ENCODE assay signal across 28 mouse cellular contexts in genomic region chr15:26922026-26922425, GRCm38 (mm10).
"Had no signal": no experiment of that assay in that cellular context is flagged by ENCODE, and none has a peak within 500 bp of the region (broad histone marks: within the 10 kb centered on the region; RNA-seq: fewer than 3 reads in every experiment).

No protein-coding gene starts in this region.

- H3K27ac ChIP-seq: gastrocnemius, adult 2 months; heart, embryonic 10.5 days; hindbrain, embryonic 10.5 days; hindbrain, embryonic 12.5 days; hindbrain, embryonic 14.5 days; intestine, embryonic 15.5 days; layer of hippocampus, adult 2 months; left cerebral cortex, adult 2 months; limb, embryonic 10.5 days; limb, embryonic 12.5 days; liver, embryonic 13.5 days; liver, embryonic 15.5 days had no signal

- H3K4me1 ChIP-seq: heart, embryonic 10.5 days; heart, embryonic 12.5 days; hindbrain, embryonic 12.5 days; intestine, embryonic 15.5 days; limb, embryonic 10.5 days; limb, embryonic 12.5 days; liver, embryonic 13.5 days; liver, embryonic 15.5 days had no signal

- H3K9me3 ChIP-seq: hindbrain, embryonic 10.5 days; intestine, embryonic 15.5 days; limb, embryonic 10.5 days; liver, embryonic 13.5 days; liver, embryonic 15.5 days had no signal

- H3K36me3 ChIP-seq: heart, embryonic 10.5 days; heart, embryonic 12.5 days; hindbrain, embryonic 10.5 days; hindbrain, embryonic 12.5 days; intestine, embryonic 15.5 days; limb, embryonic 10.5 days; limb, embryonic 12.5 days; liver, embryonic 13.5 days; liver, embryonic 15.5 days had no signal

- H3K4me3 ChIP-seq: gastrocnemius, adult 2 months; heart, embryonic 10.5 days; heart, embryonic 12.5 days; hindbrain, embryonic 10.5 days; hindbrain, embryonic 12.5 days; intestine, embryonic 15.5 days; layer of hippocampus, adult 2 months; left cerebral cortex, adult 2 months; limb, embryonic 10.5 days; limb, embryonic 12.5 days; liver, embryonic 13.5 days; liver, embryonic 15.5 days had no signal

- H3K9ac ChIP-seq: heart, embryonic 12.5 days; hindbrain, embryonic 12.5 days; hindbrain, embryonic 14.5 days; intestine, embryonic 15.5 days; limb, embryonic 12.5 days; liver, embryonic 13.5 days; liver, embryonic 15.5 days had no signal

- H3K27me3 ChIP-seq: intestine, embryonic 15.5 days; liver, embryonic 13.5 days; liver, embryonic 15.5 days had no signal

- H3K4me2 ChIP-seq: heart, embryonic 12.5 days; hindbrain, embryonic 12.5 days; hindbrain, embryonic 14.5 days; intestine, embryonic 15.5 days; limb, embryonic 12.5 days; liver, embryonic 11.5 days; liver, embryonic 13.5 days; liver, embryonic 15.5 days had no signal

- ATAC-seq: hindbrain, embryonic 16.5 days; inflammation-experienced regulatory T-cells, adult 6 months; intestine, embryonic 15.5 days; intestine, postnatal 0 days had no signal

- DNase-seq: gastrocnemius, adult 2 months; gastrocnemius, postnatal 10 days; gastrocnemius, postnatal 25 days; heart, adult 18-20 months; heart, postnatal 10 days; heart, postnatal 4 days; kidney, adult 18-20 months; kidney, adult 8-10 months; kidney, postnatal 10 days; kidney, postnatal 25 days; kidney, postnatal 4 days; liver; liver, embryonic 13.5 days had no signal
